In genomic region chr6:88447454-88447853, GRCm38 (mm10) we compare ENCODE assay signal across 22 mouse cellular contexts. TPM values are rescaled to one million over a fixed set of nuclear protein-coding genes. Genes with fewer than 3 reads are reported as not detected.
A peak's percentile ranks its signal among the peaks of the same experiment; 100 is the strongest.
DNase-seq lines count a peak whose midpoint lies in the region; ATAC-seq and TF ChIP-seq lines count a peak whose summit lies in the region.
"Had no signal": no experiment of that assay in that cellular context is flagged by ENCODE, and none has a peak within 500 bp of the region (broad histone marks: within the 10 kb centered on the region; RNA-seq: fewer than 3 reads in every experiment).

No protein-coding gene starts in this region.

- H3K79me2 ChIP-seq in heart, adult 2 months (replicated peaks; ENCODE audit: control insufficient read depth, insufficient read depth, low read length) = no peaks in the 10 kb centered on the region

- no peak for TF ChIP-seq EP300 in heart, adult 2 months (IDR thresholded peaks at IDR 0.05; ENCODE audit: insufficient read depth, low read depth, low read length)

- no peaks in the 10 kb centered on the region for H3K9me3 ChIP-seq in lung, embryonic 15.5 days
- H3K9me3 ChIP-seq in neural tube, embryonic 11.5 days (ENCODE audit: control insufficient read depth, low read length) = no peaks in the 10 kb centered on the region
- H3K9me3 ChIP-seq: heart, embryonic 10.5 days; hindbrain, embryonic 15.5 days; limb, embryonic 13.5 days; megakaryocyte, embryonic 14.5 days had no signal

- WGBS in lung, embryonic 15.5 days = 36% methylated on average over 4 of the region's 4 CpGs
- 52% methylated on average over 4 of the region's 4 CpGs for WGBS in lung, adult 2 months
- WGBS in neural tube, embryonic 11.5 days = 30% methylated on average over 4 of the region's 4 CpGs
- 43% methylated on average over 4 of the region's 4 CpGs for WGBS in heart, adult 2 months

- H3K27ac ChIP-seq in lung, embryonic 15.5 days = 0 out of 2 replicates have a peak overlapping the region, but pooled peaks have one; percentile 21
- no peak overlapping the region for H3K27ac ChIP-seq in neural tube, embryonic 11.5 days (ENCODE audit: low read depth, low read length)
- H3K27ac ChIP-seq in heart, adult 2 months = no peak overlapping the region
- H3K27ac ChIP-seq: heart, embryonic 10.5 days; hindbrain, embryonic 15.5 days; limb, embryonic 13.5 days; liver, embryonic 14.5 days; stomach, postnatal 0 days had no signal

- H3K4me1 ChIP-seq in lung, embryonic 15.5 days = peaks cover 14% of the 10 kb centered on the region
- no peaks in the 10 kb centered on the region for H3K4me1 ChIP-seq in lung, adult 2 months (ENCODE audit: control insufficient read depth, insufficient read depth, low read length)
- peaks cover 7% of the 10 kb centered on the region; the same call in 1 of the 2 replicates for H3K4me1 ChIP-seq in neural tube, embryonic 11.5 days (ENCODE audit: control insufficient read depth, insufficient read depth, low read length)
- H3K4me1 ChIP-seq in heart, adult 2 months (ENCODE audit: control insufficient read depth, insufficient read depth, low read length) = no peaks in the 10 kb centered on the region

- DNase-seq in lung, adult 2 months = no peak
- peak; percentile 75 for DNase-seq in ES-CJ7 (ENCODE audit: low read depth, low spot score)
- peak; percentile 91 for DNase-seq in R1 (ENCODE audit: low read depth, low spot score)
- DNase-seq in neural tube, embryonic 11.5 days (ENCODE audit: low spot score) = peak; percentile 16
- no peak for DNase-seq in heart, adult 2 months
- DNase-seq in layer of hippocampus, postnatal 25 days (ENCODE audit: extremely low spot score in 1 of 2, low spot score in 1 of 2) = no peak
- DNase-seq: adrenal gland, postnatal 14 days; cerebellum, adult 2 months; gastrocnemius, postnatal 36 days; heart, postnatal 10 days; kidney, adult 2 months; kidney, postnatal 14 days; lung, postnatal 10 days; thymus, postnatal 14 days had no signal

- no peak overlapping the region for H3K4me2 ChIP-seq in lung, embryonic 15.5 days
- no peak overlapping the region for H3K4me2 ChIP-seq in neural tube, embryonic 11.5 days (ENCODE audit: low read depth)

- H3K9ac ChIP-seq in lung, embryonic 15.5 days = no peak overlapping the region
- H3K9ac ChIP-seq in neural tube, embryonic 11.5 days (ENCODE audit: low read length) = no peak overlapping the region
- H3K9ac ChIP-seq in heart, adult 2 months (ENCODE audit: low read depth, low read length) = no peak overlapping the region
- H3K9ac ChIP-seq: hindbrain, embryonic 15.5 days; limb, embryonic 13.5 days; liver, embryonic 14.5 days had no signal

- H3K4me3 ChIP-seq in lung, embryonic 15.5 days = no peak overlapping the region
- H3K4me3 ChIP-seq in lung, adult 2 months (replicated peaks; ENCODE audit: extremely low read depth, low read depth, low read length) = no peak overlapping the region
- no peak overlapping the region for H3K4me3 ChIP-seq in neural tube, embryonic 11.5 days (ENCODE audit: low read depth, low read length)
- no peak overlapping the region for H3K4me3 ChIP-seq in heart, adult 2 months
- H3K4me3 ChIP-seq: heart, embryonic 10.5 days; megakaryocyte, embryonic 14.5 days had no signal

- intact Hi-C loops in heart, adult 2 months (cut with DNase I) = no loop called here

- no peak for ATAC-seq in lung, embryonic 15.5 days (ENCODE audit: borderline replicate concordance, extremely low read depth, low FRiP score, low TSS enrichment)
- no peak for ATAC-seq in neural tube, embryonic 11.5 days (ENCODE audit: insufficient read depth, low FRiP score, low TSS enrichment)
- ATAC-seq: activated CD4-positive, CD25-positive, alpha-beta regulatory T cell, adult 4 months had no signal

- TF ChIP-seq CTCF in lung, adult 2 months (IDR thresholded peaks at IDR 0.05; ENCODE audit: insufficient read depth, low read length) = no peak
- no peak for TF ChIP-seq CTCF in heart, adult 2 months (IDR thresholded peaks at IDR 0.05)

- no peaks in the 10 kb centered on the region for H3K27me3 ChIP-seq in lung, embryonic 15.5 days
- H3K27me3 ChIP-seq in neural tube, embryonic 11.5 days (ENCODE audit: control insufficient read depth, insufficient read depth, low read length) = no peaks in the 10 kb centered on the region
- H3K27me3 ChIP-seq in heart, adult 2 months (ENCODE audit: control insufficient read depth, insufficient read depth, low read length) = no peaks in the 10 kb centered on the region

- H3K36me3 ChIP-seq in lung, embryonic 15.5 days = no peaks in the 10 kb centered on the region
- no peaks in the 10 kb centered on the region for H3K36me3 ChIP-seq in neural tube, embryonic 11.5 days (ENCODE audit: control insufficient read depth, insufficient read depth, low read length)
- H3K36me3 ChIP-seq in heart, adult 2 months (ENCODE audit: control insufficient read depth, insufficient read depth, low read length) = no peaks in the 10 kb centered on the region
- H3K36me3 ChIP-seq: heart, embryonic 10.5 days; hindbrain, embryonic 15.5 days; limb, embryonic 13.5 days had no signal

- TF ChIP-seq POLR2A in lung, adult 2 months (IDR thresholded peaks at IDR 0.05; ENCODE audit: borderline replicate concordance, extremely low read depth, low read depth, low read length) = no peak
- no peak for TF ChIP-seq POLR2A in heart, adult 2 months (IDR thresholded peaks at IDR 0.05; ENCODE audit: insufficient read depth, low read depth, low read length)

RNA-seq across cellular contexts. Expression of gene Eefsec, which starts 1.1 kb away (rescaled TPM):
- polyA plus RNA-seq in lung, embryonic 15.5 days (2015; fragmentation: Nextera tagmentation; extraction: Ambion mirVana) = 37.7 and 42.4 TPM in 2 replicates
- 14.0 and 16.9 TPM in 2 replicates for polyA plus RNA-seq in lung, adult 2 months (2012; rRNA removed)
- 39.0 and 42.2 TPM in 2 replicates for polyA plus RNA-seq in neural tube, embryonic 11.5 days (2014; fragmentation: Nextera tagmentation; extraction: Ambion mirVana)
- 1 to 10 TPM; 6.6 to 8.9 TPM for total RNA-seq in heart, adult 2 months (2021)
- polyA plus RNA-seq in heart, adult 2 months (2012; rRNA removed) = 6.2 TPM in 2 replicates
- 10 to 100 TPM; 23.0 to 23.2 TPM for total RNA-seq in layer of hippocampus, postnatal 25 days (2021)

RNA-seq across cellular contexts. Expression of gene Ruvbl1, which starts 17.8 kb away (rescaled TPM):
- 147 and 148 TPM in 2 replicates for polyA plus RNA-seq in lung, embryonic 15.5 days (2015; fragmentation: Nextera tagmentation; extraction: Ambion mirVana)
- 18.2 and 22.4 TPM in 2 replicates for polyA plus RNA-seq in lung, adult 2 months (2012; rRNA removed)
- 166 and 170 TPM in 2 replicates for polyA plus RNA-seq in neural tube, embryonic 11.5 days (2014; fragmentation: Nextera tagmentation; extraction: Ambion mirVana)
- total RNA-seq in heart, adult 2 months (2021) = 10 to 100 TPM; 16.7 to 18.4 TPM
- polyA plus RNA-seq in heart, adult 2 months (2012; rRNA removed) = 15.7 and 16.0 TPM in 2 replicates
- total RNA-seq in layer of hippocampus, postnatal 25 days (2021) = 10 to 100 TPM; 38.8 to 44.4 TPM

Comparison
In these comparisons a context has a peak if more than half of its experiments do, and no peak if none do; other contexts are left out.
1. DNase-seq: peak in ES-CJ7 (single experiment), R1 (single experiment) and neural tube, embryonic 11.5 days (single experiment); none in lung, adult 2 months (single experiment), heart, adult 2 months (0 of 2) and layer of hippocampus, postnatal 25 days (0 of 2).